Mouse (Mus musculus): ENCODE measurements around the gene Gm17027. TPM values are rescaled to one million over a fixed set of nuclear protein-coding genes. Genes with fewer than 3 reads are reported as not detected.
"Not testable (repeated sequence)": the region's sequence is repeated elsewhere in the genome, so short reads cannot be mapped to it uniquely, and the experiment has no call there.

Gene Gm17027
- polyA plus RNA-seq (2015; fragmentation: Nextera tagmentation; extraction: Ambion mirVana): not detected in 2 replicates

GRCm38 (mm10) chr14:42162522-42162921 is at the start of gene Gm17027:
Gm17027 (minus strand) TSS chr14:42162622.
- not testable (repeated sequence) for ATAC-seq (replicated peaks; ENCODE audit: low FRiP score, low read depth); H3K9ac ChIP-seq (ENCODE audit: low read depth, low read length); H3K4me3 ChIP-seq (replicated peaks; ENCODE audit: low read depth, low read length); H3K4me1 ChIP-seq (replicated peaks; ENCODE audit: insufficient read depth, low read length); H3K9me3 ChIP-seq (replicated peaks; ENCODE audit: low read length); H3K4me2 ChIP-seq (ENCODE audit: low read length); DNase-seq (ENCODE audit: low spot score); H3K36me3 ChIP-seq (ENCODE audit: insufficient read depth, low read length); H3K27me3 ChIP-seq (ENCODE audit: insufficient read depth, low read length); H3K27ac ChIP-seq
- 100% methylated on average over 1 of the region's 2 CpGs for WGBS

- not testable (repeated sequence) for DNase-seq (ENCODE audit: low spot score); H3K27me3 ChIP-seq (ENCODE audit: insufficient read depth, low read length); H3K36me3 ChIP-seq (ENCODE audit: insufficient read depth, low read length); H3K4me2 ChIP-seq (ENCODE audit: low read length); H3K4me1 ChIP-seq (replicated peaks; ENCODE audit: insufficient read depth, low read length); H3K9me3 ChIP-seq (replicated peaks; ENCODE audit: low read length); H3K9ac ChIP-seq (ENCODE audit: low read depth, low read length); H3K4me3 ChIP-seq (replicated peaks; ENCODE audit: low read depth, low read length); ATAC-seq (replicated peaks; ENCODE audit: low FRiP score, low read depth); H3K27ac ChIP-seq
- WGBS: no CpG with 5 or more reads among the region's 1 CpGs
These were observed 28.3 kb upstream of the Gm17027 start, which contains the start of gene Gm3573 for GRCm38 (mm10) chr14:42190691-42191090. Gm3573 (minus strand) TSS chr14:42190791.

GRCm38 (mm10) chr14:42183936-42184335 is 21.5 kb upstream of the Gm17027 start:
- 79% methylated on average over 3 of the region's 3 CpGs for WGBS
- not testable (repeated sequence) for H3K27me3 ChIP-seq (ENCODE audit: insufficient read depth, low read length); H3K4me2 ChIP-seq (ENCODE audit: low read length); H3K36me3 ChIP-seq (ENCODE audit: insufficient read depth, low read length); DNase-seq (ENCODE audit: low spot score); H3K4me1 ChIP-seq (replicated peaks; ENCODE audit: insufficient read depth, low read length); H3K27ac ChIP-seq; H3K4me3 ChIP-seq (replicated peaks; ENCODE audit: low read depth, low read length); H3K9ac ChIP-seq (ENCODE audit: low read depth, low read length); H3K9me3 ChIP-seq (replicated peaks; ENCODE audit: low read length); ATAC-seq (replicated peaks; ENCODE audit: low FRiP score, low read depth)

- H3K36me3 ChIP-seq (ENCODE audit: insufficient read depth, low read length); H3K27ac ChIP-seq; DNase-seq (ENCODE audit: low spot score); H3K9ac ChIP-seq (ENCODE audit: low read depth, low read length); H3K27me3 ChIP-seq (ENCODE audit: insufficient read depth, low read length); ATAC-seq (replicated peaks; ENCODE audit: low FRiP score, low read depth); H3K9me3 ChIP-seq (replicated peaks; ENCODE audit: low read length); H3K4me2 ChIP-seq (ENCODE audit: low read length); H3K4me3 ChIP-seq (replicated peaks; ENCODE audit: low read depth, low read length); H3K4me1 ChIP-seq (replicated peaks; ENCODE audit: insufficient read depth, low read length): not testable (repeated sequence)
- 78% methylated on average over 5 of the region's 8 CpGs for WGBS
These were observed 27.9 kb downstream of the Gm17027 start for GRCm38 (mm10) chr14:42134571-42134970.

- not testable (repeated sequence) for H3K4me1 ChIP-seq (replicated peaks; ENCODE audit: insufficient read depth, low read length); H3K9ac ChIP-seq (ENCODE audit: low read depth, low read length); H3K36me3 ChIP-seq (ENCODE audit: insufficient read depth, low read length); H3K27me3 ChIP-seq (ENCODE audit: insufficient read depth, low read length); H3K27ac ChIP-seq; DNase-seq (ENCODE audit: low spot score); H3K4me2 ChIP-seq (ENCODE audit: low read length); H3K4me3 ChIP-seq (replicated peaks; ENCODE audit: low read depth, low read length); ATAC-seq (replicated peaks; ENCODE audit: low FRiP score, low read depth); H3K9me3 ChIP-seq (replicated peaks; ENCODE audit: low read length)
- WGBS: 59% methylated on average over 10 of the region's 14 CpGs
These were observed 28.6 kb downstream of the Gm17027 start for GRCm38 (mm10) chr14:42133806-42134205.

GRCm38 (mm10) chr14:42117269-42117668 is 45.2 kb downstream of the Gm17027 start, which contains the start of gene Gm7951:
Gm7951 (minus strand) TSS chr14:42117369.
- not testable (repeated sequence) for H3K4me1 ChIP-seq (replicated peaks; ENCODE audit: insufficient read depth, low read length); H3K9ac ChIP-seq (ENCODE audit: low read depth, low read length); H3K9me3 ChIP-seq (replicated peaks; ENCODE audit: low read length); H3K27ac ChIP-seq; H3K4me2 ChIP-seq (ENCODE audit: low read length); H3K36me3 ChIP-seq (ENCODE audit: insufficient read depth, low read length); DNase-seq (ENCODE audit: low spot score); ATAC-seq (replicated peaks; ENCODE audit: low FRiP score, low read depth); H3K27me3 ChIP-seq (ENCODE audit: insufficient read depth, low read length); H3K4me3 ChIP-seq (replicated peaks; ENCODE audit: low read depth, low read length)
- no CpG with 5 or more reads among the region's 2 CpGs for WGBS

Other genes starting within 250 kb of the Gm17027 start
- not detected in 2 replicates for gene 1700049E17Rik1, start 237.7 kb downstream of the Gm17027 start, polyA plus RNA-seq (2015; fragmentation: Nextera tagmentation; extraction: Ambion mirVana)
- gene 1700024B05Rik, start 218.6 kb downstream of the Gm17027 start, polyA plus RNA-seq (2015; fragmentation: Nextera tagmentation; extraction: Ambion mirVana): not detected in 2 replicates
- gene Gm6401, start 194.7 kb downstream of the Gm17027 start, polyA plus RNA-seq (2015; fragmentation: Nextera tagmentation; extraction: Ambion mirVana): not detected in 2 replicates
- gene Gm3543, start 179.3 kb downstream of the Gm17027 start, polyA plus RNA-seq (2015; fragmentation: Nextera tagmentation; extraction: Ambion mirVana): not detected in 2 replicates
- not detected in 2 replicates for gene Gm7951, start 45.3 kb downstream of the Gm17027 start, polyA plus RNA-seq (2015; fragmentation: Nextera tagmentation; extraction: Ambion mirVana)
- not detected in 2 replicates for gene Gm3573, start 28.2 kb upstream of the Gm17027 start, polyA plus RNA-seq (2015; fragmentation: Nextera tagmentation; extraction: Ambion mirVana)
- not detected in 2 replicates for gene Gm17026, start 97.4 kb upstream of the Gm17027 start, polyA plus RNA-seq (2015; fragmentation: Nextera tagmentation; extraction: Ambion mirVana)
- gene Gm9611, start 134.7 kb upstream of the Gm17027 start, polyA plus RNA-seq (2015; fragmentation: Nextera tagmentation; extraction: Ambion mirVana): not detected in 2 replicates
- not detected in 2 replicates for gene Gm7995, start 147.6 kb upstream of the Gm17027 start, polyA plus RNA-seq (2015; fragmentation: Nextera tagmentation; extraction: Ambion mirVana)

Measured in kidney, postnatal 0 days (tissue).